Mouse (Mus musculus): ENCODE measurements at regions not wholly inside any gene's neighbourhood (a gene's known extent, or its start where the extent isn't known, plus 50 kb on each side); places are given as distances from the start of the nearest gene placed in this dataset.
"Not testable (repeated sequence)": the region's sequence is repeated elsewhere in the genome, so short reads cannot be mapped to it uniquely, and the experiment has no call there.

DNA sequence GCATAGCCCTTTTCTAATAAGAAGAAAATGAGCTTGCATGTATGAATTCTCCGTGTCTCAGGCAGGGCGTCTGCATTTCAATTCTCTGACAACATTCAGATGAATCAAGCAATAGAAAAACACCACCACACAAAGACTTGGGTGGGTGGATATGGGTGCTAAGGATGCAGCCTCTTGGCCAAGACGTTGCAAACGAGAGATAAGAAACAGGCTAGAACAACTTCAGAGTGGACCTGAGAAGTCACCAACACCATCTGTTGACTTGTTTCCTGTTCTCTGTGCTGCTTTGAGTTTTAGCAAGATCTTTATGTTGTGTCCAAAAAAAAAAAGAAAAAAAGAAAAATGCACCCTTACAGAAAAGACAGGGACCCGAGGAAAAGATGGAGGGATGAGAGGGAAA lies 277.0 kb downstream of the Gxylt1 start:
- DNase-seq = no peak

DNA sequence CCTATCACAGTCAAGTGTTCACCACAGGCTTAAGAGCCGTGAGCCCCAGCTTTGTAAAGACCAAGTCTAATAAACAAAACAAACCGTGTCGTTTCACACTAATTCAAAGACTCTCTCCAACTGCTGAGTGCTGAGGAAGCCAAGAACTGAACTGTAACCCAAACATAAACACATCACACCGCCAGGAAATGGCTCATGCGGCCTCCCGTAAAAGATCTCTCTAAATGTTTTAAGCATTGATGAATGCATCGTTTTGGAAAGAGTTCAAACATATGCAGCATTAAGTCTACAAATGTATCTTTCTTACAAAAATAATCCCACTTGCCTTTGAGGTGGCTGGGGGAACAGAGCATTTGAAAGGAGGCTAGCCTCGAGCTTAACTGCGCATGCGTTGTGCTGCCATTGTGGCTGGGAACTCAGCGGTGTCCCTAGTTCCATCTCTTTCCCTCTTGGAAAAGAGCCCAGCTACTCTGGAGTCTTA lies 280.7 kb downstream of the Gxylt1 start:
- no peak for DNase-seq

DNA sequence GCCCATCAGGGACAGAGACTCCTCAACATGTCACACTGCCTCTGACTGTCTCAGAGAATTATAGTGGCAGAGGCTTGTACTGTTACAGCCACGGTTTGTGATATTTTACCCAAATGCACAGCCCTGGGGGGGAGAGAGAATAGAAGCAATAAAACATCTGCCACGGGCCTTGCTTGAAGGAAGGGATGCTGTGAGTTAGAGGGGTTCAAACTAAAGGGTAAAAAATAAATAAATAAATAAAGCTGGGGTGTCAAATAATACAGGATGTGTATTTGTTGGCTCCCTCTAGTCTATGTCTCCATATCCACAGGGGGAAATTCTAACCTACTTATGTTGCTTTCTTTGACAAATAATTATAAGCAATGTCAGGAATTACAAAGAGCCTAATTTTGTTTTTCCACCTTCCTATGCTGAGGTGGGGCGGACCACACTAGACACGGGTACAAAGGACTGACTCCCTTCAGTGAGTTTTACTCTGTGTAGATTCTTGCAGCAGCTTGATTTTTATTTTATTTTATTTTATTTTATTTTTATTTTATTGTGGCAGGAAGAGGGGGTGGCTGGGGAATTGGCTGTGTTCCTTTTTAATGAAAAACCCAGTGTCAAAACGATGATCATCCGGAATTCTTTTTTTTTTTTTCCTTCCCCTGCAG lies 281.3 kb downstream of the Gxylt1 start:
- no peak for DNase-seq

DNA sequence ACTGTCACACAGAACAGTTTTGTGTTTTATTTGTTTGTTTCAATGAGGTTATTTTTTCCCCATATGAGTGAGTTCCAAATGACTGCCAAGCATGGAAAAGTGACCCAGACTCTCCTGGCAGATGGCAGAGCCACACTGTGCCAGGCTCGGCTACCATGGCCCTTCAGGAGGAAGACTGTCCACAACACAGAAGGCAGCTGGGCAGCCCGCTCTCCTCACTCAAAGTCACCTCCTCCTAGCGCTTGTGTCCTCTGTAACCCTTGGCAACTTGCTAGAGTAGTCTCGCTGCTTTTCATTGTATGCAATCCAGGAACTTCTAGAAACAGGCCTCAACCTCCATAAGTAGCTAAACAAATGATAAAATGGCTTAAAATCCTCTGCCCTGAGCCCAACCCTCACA lies 299.2 kb downstream of the Gxylt1 start:
- no peak for DNase-seq

DNA sequence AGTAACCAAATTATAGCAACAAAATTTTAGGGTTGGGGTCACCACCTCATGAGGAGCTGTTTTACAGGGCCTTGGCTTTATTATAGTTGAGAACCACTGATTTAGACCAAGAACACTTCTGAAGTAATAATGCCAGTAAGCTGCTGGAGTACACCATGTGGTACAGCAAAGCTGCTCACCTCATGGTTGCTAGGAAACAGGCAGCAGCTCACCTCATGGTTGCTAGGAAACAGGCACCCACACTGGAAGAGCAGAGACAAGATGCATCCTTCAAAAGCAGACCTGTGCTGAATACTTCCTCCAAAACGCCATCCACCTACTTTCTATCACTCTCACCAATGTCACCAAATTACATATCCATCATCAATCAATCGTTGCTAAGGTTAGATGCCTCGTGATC lies 300.0 kb downstream of the Gxylt1 start:
- DNase-seq = no peak

DNA sequence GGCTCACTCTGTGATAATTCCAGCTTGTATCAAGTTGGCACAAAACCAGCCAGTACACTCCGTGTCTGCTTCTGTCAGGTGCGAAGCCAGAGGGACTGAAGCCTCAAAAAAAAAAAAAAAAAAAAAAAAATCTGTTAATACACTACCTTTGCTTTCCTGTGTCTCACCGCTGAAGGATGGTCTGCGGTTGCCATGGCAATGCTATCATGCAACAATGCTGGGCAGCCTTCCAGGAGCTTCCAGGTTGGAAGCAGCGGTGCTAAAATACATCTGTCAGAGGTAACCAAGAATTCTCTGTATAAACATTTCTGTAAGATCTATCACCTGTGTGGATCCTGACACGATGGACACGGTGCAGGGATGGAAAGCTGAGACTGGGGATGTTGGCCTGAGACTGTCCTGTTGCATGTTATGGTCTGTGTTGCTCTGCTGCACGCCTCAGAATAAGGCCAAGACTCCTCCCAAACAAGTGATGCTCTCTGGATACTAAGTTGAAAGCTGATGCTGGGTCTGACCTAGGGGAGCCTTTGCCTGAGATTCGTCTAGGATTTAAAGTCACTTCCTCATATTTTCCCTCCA lies 301.2 kb downstream of the Gxylt1 start:
- DNase-seq = no peak

DNA sequence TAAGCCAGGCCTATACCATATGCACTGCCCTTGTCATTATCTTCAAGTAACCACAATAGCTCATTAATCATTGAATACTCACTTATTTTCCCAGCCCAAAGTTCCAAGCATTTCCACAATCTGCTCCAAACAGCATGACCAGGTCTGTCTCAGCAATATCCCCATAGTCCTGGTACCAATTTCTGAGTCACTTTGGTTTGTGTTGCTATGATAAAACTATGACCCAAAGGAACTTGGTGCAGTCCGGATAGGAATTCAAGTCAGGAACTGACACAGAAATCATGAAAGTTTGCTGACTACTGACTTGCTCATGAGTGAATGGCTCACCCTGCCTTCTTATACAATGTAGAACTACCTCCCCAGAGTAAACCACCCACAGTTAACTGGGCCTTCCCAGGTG lies 309.4 kb downstream of the Gxylt1 start:
- no peak for DNase-seq

DNA sequence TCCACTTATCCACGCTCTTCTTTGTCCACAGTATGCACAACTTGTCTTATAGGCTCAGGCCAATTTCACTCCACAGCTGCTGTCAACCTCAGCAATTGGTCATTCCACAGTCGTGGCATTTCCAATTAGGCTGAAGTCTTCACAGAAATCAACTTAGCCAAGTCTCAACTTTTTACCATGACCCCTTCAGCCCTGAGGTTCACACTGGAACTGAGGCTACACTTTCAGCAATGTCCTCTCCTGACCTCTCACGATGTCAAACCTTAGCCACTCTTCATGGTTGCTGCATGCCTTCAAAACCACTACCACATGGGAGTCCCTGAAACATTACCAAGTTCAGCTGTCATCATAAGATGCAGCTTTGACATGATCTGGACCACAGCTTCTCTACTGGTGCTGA lies 310.1 kb downstream of the Gxylt1 start:
- DNase-seq = no peak

DNA sequence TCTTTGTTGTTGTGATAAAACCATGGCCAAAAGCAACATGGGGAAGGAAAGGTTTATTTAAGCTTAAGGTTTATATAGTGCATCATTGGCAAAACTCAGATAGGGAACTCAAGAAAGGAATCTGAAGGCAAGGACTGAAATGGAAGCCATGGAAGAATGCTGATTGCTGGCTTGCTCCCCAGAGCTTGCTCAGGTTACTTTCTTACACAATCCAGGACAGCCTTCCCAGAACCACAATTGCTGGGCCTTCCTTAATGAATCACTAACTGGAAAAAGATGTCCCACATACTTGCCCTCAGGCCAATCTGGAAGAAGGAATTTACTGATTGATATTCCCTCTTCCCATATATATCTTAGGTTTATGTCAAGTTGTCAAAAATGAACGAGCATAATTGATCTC lies 310.8 kb downstream of the Gxylt1 start:
- DNase-seq = no peak

DNA sequence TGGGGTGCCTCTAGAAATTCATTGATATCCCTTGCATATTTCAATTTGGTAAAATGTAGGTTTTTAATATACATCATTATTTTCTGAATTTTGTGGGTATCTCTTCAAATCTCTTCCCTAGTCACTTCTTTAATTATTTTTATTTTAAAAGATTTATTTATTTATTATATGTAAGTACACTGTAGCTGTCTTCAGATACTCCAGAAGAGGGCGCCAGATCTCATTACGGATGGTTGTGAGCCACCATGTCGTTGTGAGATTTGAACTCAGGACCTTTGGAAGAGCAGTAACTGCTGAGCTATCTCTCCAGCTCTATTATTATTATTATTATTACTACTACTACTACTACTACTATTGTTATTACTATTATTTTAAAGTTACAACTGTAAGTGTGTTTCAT lies 324.1 kb downstream of the Gxylt1 start:
- DNase-seq = not testable (repeated sequence)

GRCm38 (mm10) chr15:92946216-92946615 lies 328.8 kb downstream of the Gxylt1 start:
- DNase-seq = no peak

DNA sequence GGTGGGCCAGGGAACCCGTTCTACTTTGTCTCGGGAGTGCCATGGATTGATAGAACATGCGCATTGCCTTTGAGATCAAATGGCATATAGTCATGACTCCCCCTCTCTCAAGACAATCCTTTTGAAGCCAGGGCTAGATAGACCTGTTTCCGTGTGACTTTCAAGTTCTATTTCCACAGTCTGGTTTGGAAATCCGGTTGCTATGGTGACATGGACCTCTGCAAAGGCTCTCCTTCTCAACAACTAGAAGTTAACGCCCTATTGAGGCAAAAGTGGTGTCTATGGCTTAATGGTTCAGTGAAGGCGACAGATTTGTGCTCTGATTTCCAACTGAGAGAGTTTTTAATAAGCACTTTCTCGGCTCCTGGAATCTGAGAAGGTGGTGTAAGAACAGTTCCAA lies 371.2 kb downstream of the Gxylt1 start:
- no peak for DNase-seq

- no peak for DNase-seq
Measured at GRCm38 (mm10) chr15:92897277-92897676, 377.7 kb downstream of the Gxylt1 start.

- DNase-seq = no peak
Measured at GRCm38 (mm10) chr15:92895836-92896235, 379.1 kb downstream of the Gxylt1 start.

DNA sequence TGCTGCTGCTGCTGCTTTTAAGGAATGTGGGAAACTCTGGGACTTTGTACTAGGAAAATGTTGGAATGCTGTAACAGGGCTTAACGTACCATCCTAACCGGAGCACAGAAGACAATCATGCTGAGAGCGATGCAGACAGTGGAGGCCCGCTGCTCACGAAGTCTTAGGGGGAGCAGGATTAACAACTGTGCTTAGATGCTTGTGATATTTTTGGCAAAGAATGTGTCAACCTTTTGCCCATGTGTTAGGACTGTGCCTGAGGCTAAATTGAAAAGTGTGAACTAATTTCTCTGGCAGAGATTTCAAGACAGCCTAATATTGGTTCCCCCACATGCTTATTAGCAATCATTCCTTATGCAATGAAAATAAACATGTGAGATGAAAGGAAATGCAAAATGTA lies 398.5 kb downstream of the Gxylt1 start:
- no peak for DNase-seq

GRCm38 (mm10) chr15:92864106-92864505 lies 410.9 kb downstream of the Gxylt1 start:
- no peak for DNase-seq

GRCm38 (mm10) chr15:92850854-92851253 lies 424.1 kb downstream of the Gxylt1 start:
- DNase-seq = no peak

DNA sequence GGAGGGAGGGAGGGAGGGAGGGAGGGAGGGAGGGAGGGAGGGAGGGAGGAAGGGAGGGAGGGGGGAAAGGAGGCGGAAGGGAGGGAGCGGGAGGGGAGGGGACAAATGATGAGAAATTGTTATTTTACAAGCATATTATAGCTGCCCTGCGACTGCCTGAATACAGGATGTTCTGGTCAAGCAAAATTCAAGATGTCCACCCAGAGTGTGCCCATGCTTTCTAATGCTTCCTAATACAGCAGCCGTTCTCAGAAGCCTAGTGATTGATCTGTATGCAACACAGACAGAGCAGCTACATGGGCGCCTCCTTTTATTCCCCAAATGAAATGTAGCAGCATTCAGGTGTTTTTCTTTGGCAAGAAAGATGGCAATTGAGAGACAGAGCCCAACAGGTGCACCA lies 434.9 kb downstream of the Gxylt1 start:
- DNase-seq = no peak

DNA sequence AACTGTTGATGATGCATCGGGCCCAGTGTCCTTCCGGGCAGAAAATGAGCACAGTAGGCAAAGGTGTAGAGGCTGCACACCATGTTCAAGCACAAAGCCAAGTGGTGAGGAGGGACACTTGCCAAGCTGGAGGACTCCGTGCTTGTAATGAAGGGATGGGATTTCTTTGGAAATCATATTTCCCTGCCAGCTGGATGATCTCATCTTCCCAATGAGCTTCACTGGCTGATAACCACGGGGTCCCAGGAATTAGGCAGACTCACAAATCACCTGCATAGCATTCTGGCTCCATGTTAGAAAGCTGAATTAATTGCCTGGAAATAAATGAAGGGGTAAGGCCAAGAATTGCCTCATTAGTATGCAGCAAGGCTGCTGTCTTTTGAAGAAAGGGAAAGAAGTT lies 435.4 kb downstream of the Gxylt1 start:
- no peak for DNase-seq

GRCm38 (mm10) chr15:92826136-92826535 lies 429.5 kb downstream of the Pdzrn4 start:
- no peak for DNase-seq

Data from adrenal gland, postnatal 10 days (tissue).